Mouse (Mus musculus): ENCODE measurements around the gene Trpm3.

GRCm38 (mm10) chr19:23015516-23015915 lies 876.7 kb downstream of the Trpm3 start:
- peak; percentile 81 for TF ChIP-seq CTCF (IDR thresholded peaks at IDR 0.05)
- no peak for TF ChIP-seq EP300 (IDR thresholded peaks at IDR 0.05)

Data from lung, postnatal 0 days (tissue).